Mouse (Mus musculus): Measurements from ENCODE around the gene Dcaf8. TPM values are rescaled to one million over a fixed set of nuclear protein-coding genes. Genes with fewer than 3 reads are reported as not detected.

Gene Dcaf8
- total RNA-seq (2023), result 10 to 100 TPM; 48.5 to 55.6 TPM

DNA sequence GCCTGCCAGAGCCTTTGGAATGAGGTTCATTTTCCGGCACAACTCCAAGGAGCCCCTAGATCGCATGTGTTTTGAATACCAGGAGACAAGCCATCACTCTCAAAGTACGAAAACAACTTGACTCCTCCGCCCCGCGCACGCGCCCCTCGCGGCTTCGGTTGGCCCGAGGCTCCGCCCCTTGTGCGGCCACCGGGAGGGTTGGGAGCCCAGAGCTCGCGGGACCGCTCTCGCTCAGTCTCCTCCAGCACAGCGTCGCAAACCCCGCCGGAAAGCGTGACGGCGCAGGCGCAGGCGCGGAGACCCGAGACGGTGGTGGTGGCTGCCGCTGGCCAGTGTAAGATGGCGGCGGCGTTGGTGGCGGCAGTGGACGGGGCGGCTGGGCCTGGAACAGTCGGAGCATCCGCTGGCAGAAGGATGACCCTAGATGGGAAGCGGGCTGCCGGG is at the start of gene Dcaf8:
TSS of gene Dcaf8 (plus strand) at position 250 of the 444 bp plus-strand sequence.

DNA sequence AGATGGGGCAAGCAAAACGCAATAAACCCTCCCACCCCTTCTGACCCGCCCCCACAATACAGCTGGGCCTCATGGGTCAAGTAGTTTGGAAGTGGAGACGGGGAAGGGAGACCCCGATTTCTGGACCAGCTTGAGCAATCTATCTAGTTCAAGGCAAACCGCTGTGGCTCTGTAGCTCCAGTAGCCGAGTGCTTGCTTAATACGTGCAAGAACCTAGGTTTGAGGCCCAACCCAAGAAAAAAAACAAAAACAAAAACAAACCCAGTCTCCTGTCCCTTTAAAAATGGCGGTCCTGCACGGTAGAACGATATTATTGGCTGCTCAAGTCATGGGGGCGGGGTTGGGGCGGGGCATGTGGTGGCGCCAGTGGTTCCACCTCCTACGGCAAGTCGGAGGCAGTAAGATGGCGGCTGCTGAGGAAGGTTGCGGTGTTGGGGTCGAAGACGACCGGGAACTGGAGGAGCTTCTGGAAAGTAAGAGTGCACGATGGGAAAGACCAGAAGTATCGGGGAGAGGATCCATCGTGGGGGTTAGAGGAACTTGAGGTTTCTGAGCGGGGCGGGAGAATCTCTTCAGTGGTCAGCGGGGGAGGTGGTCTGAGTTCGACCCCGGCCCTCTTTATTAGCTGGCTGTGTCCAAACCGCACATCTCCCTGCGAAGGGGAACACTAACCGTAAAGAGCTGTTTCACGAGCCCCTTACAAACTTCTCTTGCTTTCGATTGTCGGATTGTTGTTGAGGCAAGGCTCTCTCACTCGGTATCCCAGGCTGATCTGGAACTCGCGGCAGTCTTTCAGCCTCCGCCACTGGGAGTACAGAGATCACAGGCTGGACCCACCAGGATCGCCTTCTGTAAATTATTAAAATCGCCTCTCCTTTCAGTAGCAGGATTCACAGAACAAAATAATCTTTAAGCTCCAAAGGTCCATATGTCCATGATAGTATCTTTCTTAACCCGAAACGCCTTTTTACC is 21.2 kb upstream of the Dcaf8 start, which contains the start of gene Pex19:
TSS of gene Pex19 (plus strand) at position 380 of the 972 bp plus-strand sequence.

DNA sequence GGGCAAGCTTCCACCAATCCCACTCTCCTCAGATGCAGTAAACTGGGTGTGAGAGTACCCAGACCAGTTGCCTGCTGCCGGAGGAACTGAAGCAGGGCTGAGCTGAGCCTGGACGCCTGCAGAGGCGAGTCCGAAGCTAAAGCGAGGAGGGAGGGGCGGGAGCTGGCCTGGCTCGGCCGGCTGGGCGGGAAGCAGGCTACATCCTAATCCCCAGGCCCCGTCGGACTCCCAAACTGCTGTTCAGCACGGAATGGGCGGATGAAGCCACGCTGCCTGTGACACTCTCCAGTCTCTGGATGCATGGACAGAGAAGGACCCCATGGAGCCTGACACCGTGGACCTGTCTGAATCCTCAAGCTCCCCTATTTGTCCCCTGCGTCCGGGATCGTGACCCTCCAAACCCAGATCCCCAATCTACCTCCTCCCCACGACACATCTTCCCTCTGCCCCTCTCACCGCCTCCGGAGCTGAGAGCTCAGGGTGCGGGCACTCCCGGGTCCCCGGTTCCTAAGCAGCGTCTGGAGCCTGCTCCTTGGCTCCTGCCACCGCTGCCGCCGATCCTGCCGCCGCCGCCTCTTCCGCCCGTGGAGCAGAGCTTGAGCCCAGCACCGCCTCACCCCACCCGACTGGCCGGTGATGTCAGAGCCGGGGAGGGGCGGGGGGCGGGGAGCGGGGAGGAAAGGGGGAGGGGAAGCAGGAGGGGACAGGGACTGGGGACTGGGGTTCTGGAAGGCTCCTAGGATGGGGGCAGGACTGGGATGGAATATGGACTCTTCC is 58.4 kb downstream of the Dcaf8 start, which contains the start of gene Pea15a:
TSS of gene Pea15a (minus strand) at position 664 of the 777 bp plus-strand sequence.

DNA sequence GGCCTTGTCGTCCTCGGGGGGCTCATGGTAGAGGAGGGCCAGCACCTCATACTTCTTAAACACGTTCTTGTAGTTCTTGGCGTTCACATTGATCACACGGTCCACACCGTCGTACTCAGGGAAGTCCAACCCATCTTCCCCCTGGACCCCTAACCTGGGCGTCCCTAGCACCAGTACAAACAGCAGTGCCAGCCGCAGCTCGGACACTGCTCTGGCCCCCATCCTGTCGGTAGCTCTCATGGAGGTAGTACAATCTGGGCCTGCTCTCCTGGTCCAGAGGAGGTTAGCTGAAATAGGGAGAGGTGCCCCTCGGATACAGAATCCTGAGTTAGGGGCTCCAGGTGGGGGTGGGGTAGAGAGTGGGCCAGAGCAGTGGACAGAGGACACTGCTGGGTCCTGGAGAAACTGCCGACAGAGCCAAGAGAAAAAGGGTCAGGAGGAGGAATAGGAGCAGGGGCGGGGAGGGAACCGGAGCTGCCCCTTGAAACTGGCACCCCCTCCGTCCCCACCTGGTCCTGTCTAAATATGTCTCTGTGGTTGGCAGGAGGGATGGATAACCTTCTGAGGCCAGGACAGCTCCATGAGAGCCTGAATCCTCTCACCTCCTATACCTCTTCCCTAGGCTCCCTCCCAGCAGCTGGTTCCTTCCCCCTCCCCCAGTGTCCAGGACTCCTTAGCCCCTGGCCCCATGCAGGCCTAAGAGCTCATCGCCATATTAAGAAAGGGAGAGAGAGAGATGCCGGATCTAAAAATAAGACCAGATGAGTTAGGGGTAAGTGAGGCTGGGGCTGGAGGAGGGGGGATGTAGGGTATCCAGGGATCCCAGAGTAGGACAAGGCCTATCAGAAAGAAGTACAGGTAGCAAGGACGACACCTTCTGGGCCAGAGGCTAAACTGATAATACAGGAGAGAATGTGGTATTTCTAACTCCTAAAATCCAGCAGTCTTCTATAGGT is 71.8 kb downstream of the Dcaf8 start, which contains the start of gene Casq1:
TSS of gene Casq1 (minus strand) at position 418 of the 956 bp plus-strand sequence.

Other genes with a start within 250 kb of the Dcaf8 start
- 1 to 10 TPM; 1.9 to 2.5 TPM for gene Slamf6, start 230.6 kb upstream of the Dcaf8 start, total RNA-seq (2023)
- gene Vangl2, start 119.6 kb upstream of the Dcaf8 start, total RNA-seq (2023), result 1 to 10 TPM; 1.5 to 2.1 TPM
- gene Nhlh1, start 90.5 kb upstream of the Dcaf8 start, total RNA-seq (2023), result not detected
- gene Copa, start 65.6 kb upstream of the Dcaf8 start, total RNA-seq (2023), result 100 to 1,000 TPM; 112 to 123 TPM
- 10 to 100 TPM; 82.2 to 85.8 TPM for gene Ncstn, start 65.3 kb upstream of the Dcaf8 start, total RNA-seq (2023)
- 10 to 100 TPM; 29.5 to 34.0 TPM for gene Pex19, start 21.3 kb upstream of the Dcaf8 start, total RNA-seq (2023)
- 1 to 10 TPM; 6.4 to 6.6 TPM for gene Pea15a, start 58.7 kb downstream of the Dcaf8 start, total RNA-seq (2023)
- gene Casq1, start 71.8 kb downstream of the Dcaf8 start, total RNA-seq (2023), result not detected
- not detected for gene Atp1a4, start 110.3 kb downstream of the Dcaf8 start, total RNA-seq (2023)
- 10 to 100 TPM; 23.1 to 24.0 TPM for gene Igsf8, start 113.6 kb downstream of the Dcaf8 start, total RNA-seq (2023)
- not detected for gene Atp1a2, start 150.0 kb downstream of the Dcaf8 start, total RNA-seq (2023)
- gene Kcnj9, start 181.2 kb downstream of the Dcaf8 start, total RNA-seq (2023), result not detected
- 1 to 10 TPM; 1.6 to 3.3 TPM for gene Kcnj10, start 193.1 kb downstream of the Dcaf8 start, total RNA-seq (2023)
- gene Pigm, start 228.5 kb downstream of the Dcaf8 start, total RNA-seq (2023), result 10 to 100 TPM; 15.4 to 15.9 TPM